Mouse (Mus musculus) forebrain, embryonic 12.5 days (tissue): ENCODE measurements around the gene Rnasek. TPM values are rescaled to one million over a fixed set of nuclear protein-coding genes. Genes with fewer than 3 reads are reported as not detected.

Source experiments
- ATAC-seq: fragments of 200-750 bp; cut with Nextera tagmentation; 2 replicates; pipeline ENCODE4 v1.8.0; 2017; ENCODE audit warnings: moderate TSS enrichment; ENCODE audit not compliant: low FRiP score
- H3K27ac ChIP-seq: fragments of 300-500 bp; sonication (generic); 2 replicates; pipeline ENCODE4 v1.5.1; 2016; ENCODE audit warnings: mild to moderate bottlenecking
- H3K27me3 ChIP-seq: fragments of 300-500 bp; sonication (generic); 2 replicates; pipeline ENCODE4 v1.6.1; 2016; ENCODE audit warnings: mild to moderate bottlenecking
- H3K36me3 ChIP-seq: fragments of 300-500 bp; sonication (generic); replicated peaks from 2 replicates; pipeline ENCODE4 v1.6.1; 2016; ENCODE audit warnings: mild to moderate bottlenecking
- H3K4me1 ChIP-seq: fragments of 300-500 bp; sonication (generic); 2 replicates; pipeline ENCODE4 v1.6.1; 2016
- H3K4me2 ChIP-seq: fragments of 300-500 bp; sonication (generic); 2 replicates; pipeline ENCODE4 v1.6.1; 2016; ENCODE audit warnings: mild to moderate bottlenecking, moderate library complexity
- H3K4me3 ChIP-seq: fragments of 300-500 bp; sonication (generic); replicated peaks from 2 replicates; pipeline ENCODE4 v1.5.1; 2016; ENCODE audit warnings: mild to moderate bottlenecking
- H3K9ac ChIP-seq: fragments of 300-500 bp; sonication (generic); 2 replicates; pipeline ENCODE4 v1.6.1; 2016; ENCODE audit warnings: mild to moderate bottlenecking
- H3K9me3 ChIP-seq: fragments of 300-500 bp; sonication (generic); 2 replicates; pipeline ENCODE4 v1.6.1; 2016
- WGBS: fragments of 180-500 bp; shearing (Covaris S2); methylation state at CpG from one replicate; pipeline ENCODE4 v1.1.7; 2016; 5-methylcytosine and 5-hydroxymethylcytosine counted together
- microRNA counts: library from miRNA; unstranded; fragments of <30 nt; microRNA quantifications from one replicate; lab custom pipeline; 2017
- microRNA-seq: library from miRNA; unstranded; fragments of <30 nt; microRNA quantifications from one replicate; pipeline ENCODE4, GENCODE M21; 2017
- polyA plus RNA-seq: library from polyadenylated mRNA; unstranded; fragments of >200 nt; fragmentation: Nextera tagmentation; extraction: Ambion mirVana; gene quantifications from 2 replicates; pipeline ENCODE4 v1.2.1, GENCODE M21; 2016

Gene Rnasek
- polyA plus RNA-seq, 1 experiment from 2014 or later, result 152 TPM

DNA sequence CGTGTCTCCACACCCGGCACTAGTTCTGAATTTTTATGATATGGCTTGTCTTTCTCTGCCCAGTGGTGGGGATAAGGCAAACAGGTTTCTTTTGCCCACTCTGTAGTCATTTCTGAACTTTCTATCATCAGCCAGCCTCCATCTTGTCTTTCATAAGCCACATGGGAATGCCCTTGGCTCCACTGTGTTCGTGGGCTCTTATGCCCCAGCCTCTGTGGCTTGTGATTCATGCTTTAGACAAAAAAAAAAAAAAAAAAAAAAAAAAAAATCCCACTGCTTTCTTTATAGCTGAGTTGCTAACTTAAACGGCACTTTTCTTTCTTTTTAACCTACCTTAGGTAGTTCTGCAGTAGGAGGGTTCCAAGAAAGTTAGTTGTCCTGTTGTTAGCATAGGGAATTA, 47.5 kb downstream of the Rnasek start:
- ATAC-seq, result no peak
- Histone ChIP-seq H3K4me2 (no peak overlapping the region), H3K9ac (no peak overlapping the region), H3K4me3 (no peak overlapping the region), H3K36me3 (no peaks in the 10 kb centered on the region), H3K9me3 (no peaks in the 10 kb centered on the region), H3K27ac (no peak overlapping the region), H3K4me1 (no peaks in the 10 kb centered on the region), H3K27me3 (no peaks in the 10 kb centered on the region)
- WGBS, result 86% methylated on average over 4 of the region's 4 CpGs

DNA sequence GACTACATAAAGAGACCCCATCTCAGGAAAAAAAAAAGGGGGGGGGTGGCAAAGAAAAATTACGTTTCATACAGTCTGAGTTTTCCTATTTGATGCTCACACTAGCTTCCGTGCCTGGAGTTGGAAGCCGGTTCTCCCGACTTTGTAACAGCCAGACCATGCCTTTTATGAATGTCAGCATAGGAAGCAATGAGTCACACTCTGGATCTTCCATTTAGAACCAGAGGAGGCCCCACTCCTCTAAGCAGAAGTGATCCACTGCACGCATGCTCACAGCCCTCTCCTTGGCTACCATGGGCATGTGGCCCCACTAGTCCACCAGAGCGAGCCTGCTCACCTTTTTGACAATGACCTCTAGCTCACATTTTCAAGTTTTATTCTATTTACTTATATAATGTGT, 48.5 kb downstream of the Rnasek start:
- no peaks in the 10 kb centered on the region for H3K27me3 ChIP-seq
- H3K36me3 ChIP-seq, result no peaks in the 10 kb centered on the region
- no peaks in the 10 kb centered on the region for H3K4me1 ChIP-seq
- H3K4me2 ChIP-seq, result no peak overlapping the region
- no peaks in the 10 kb centered on the region for H3K9me3 ChIP-seq
- H3K27ac ChIP-seq, result no peak overlapping the region
- ATAC-seq, result no peak
- H3K4me3 ChIP-seq, result no peak overlapping the region
- WGBS, result 83% methylated on average over 6 of the region's 6 CpGs
- no peak overlapping the region for H3K9ac ChIP-seq

DNA sequence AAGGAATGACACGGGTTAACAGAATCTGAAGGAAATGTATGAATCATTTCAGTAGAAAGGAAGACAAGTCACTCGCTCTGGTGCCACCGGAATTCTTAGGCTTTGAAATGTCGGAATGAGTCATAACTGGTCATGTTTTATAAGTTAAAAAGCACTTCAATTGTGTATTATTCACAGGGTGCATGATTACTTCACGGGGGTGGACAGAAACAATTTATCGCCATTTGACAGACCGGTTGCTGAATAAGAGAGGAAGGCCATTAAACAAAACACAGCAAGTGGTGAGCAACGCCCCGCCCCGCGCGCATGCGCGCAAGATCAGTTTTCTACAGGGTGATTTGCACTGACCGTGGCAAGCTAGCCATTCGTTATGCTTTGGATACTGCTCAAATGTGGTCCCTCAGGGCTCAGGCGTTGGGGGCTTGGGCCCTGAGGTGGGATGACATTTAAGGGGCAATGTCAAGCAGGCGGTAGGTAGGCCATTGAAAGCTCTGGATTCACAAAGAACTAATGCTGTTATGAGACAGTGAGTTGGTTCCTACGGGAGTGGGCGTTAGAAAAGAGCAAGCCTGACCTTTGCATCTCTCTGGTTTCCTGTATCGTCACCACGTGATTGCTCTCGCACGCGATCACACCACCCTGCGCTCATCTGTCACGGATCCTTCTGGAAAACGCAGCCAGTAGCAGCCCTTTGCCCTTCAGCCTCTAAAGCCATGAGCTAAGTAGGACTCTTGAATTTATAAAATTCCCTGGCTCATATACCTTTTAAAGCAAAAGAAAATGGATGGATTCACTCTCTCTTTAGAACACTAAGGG, 50.1 kb downstream of the Rnasek start:
- H3K4me2 ChIP-seq, result no peak overlapping the region
- no peak overlapping the region for H3K9ac ChIP-seq
- H3K4me3 ChIP-seq, result no peak overlapping the region
- WGBS, result 88% methylated on average over 28 of the region's 28 CpGs
- no peak overlapping the region for H3K27ac ChIP-seq
- no peaks in the 10 kb centered on the region for H3K9me3 ChIP-seq
- H3K27me3 ChIP-seq, result no peaks in the 10 kb centered on the region
- ATAC-seq, result no peak
- H3K36me3 ChIP-seq, result no peaks in the 10 kb centered on the region
- no peaks in the 10 kb centered on the region for H3K4me1 ChIP-seq

MicroRNAs encoded within 50 kb of the gene (microRNA counts, 519-probe panel; counts per million panel counts)
- microRNA mmu-miR-195 (lab: Ali Mortazavi, UCI) (not detected), microRNA mmu-miR-497 (lab: Ali Mortazavi, UCI) (not detected)

Small RNA genes lying within 50 kb of the gene (microRNA-seq; reads per million reads assigned to microRNA genes)
- gene Mir195a (370 reads per million, percentile 65 among the genes with 10 or more reads in this experiment), gene Mir497 (not detected), gene Mir497b (not detected)

Other genes with a start within 250 kb of the Rnasek start
- gene Gabarap, start 248.7 kb downstream of the Rnasek start, polyA plus RNA-seq, result 527 and 539 TPM in 2 replicates
- gene Phf23, start 244.1 kb downstream of the Rnasek start, polyA plus RNA-seq, result 91.3 and 99.1 TPM in 2 replicates
- 45.2 and 46.6 TPM in 2 replicates for gene Dvl2, start 239.2 kb downstream of the Rnasek start, polyA plus RNA-seq
- 43.5 and 48.4 TPM in 2 replicates for gene Acadvl, start 224.4 kb downstream of the Rnasek start, polyA plus RNA-seq
- gene Dlg4, start 222.9 kb downstream of the Rnasek start, polyA plus RNA-seq, result 20.3 and 24.9 TPM in 2 replicates
- gene Asgr1, start 185.8 kb downstream of the Rnasek start, polyA plus RNA-seq, result 0.63 and 0.75 TPM in 2 replicates
- not detected in 2 replicates for gene Asgr2, start 147.2 kb downstream of the Rnasek start, polyA plus RNA-seq
- gene Mgl2, start 109.5 kb downstream of the Rnasek start, polyA plus RNA-seq, result not detected in 2 replicates
- gene Clec10a, start 83.6 kb downstream of the Rnasek start, polyA plus RNA-seq, result 0.17 and 0.33 TPM in 2 replicates
- 1.5 and 2.5 TPM in 2 replicates for gene Slc16a11, start 27.1 kb downstream of the Rnasek start, polyA plus RNA-seq
- gene Slc16a13, start 18.8 kb downstream of the Rnasek start, polyA plus RNA-seq, result 14.3 and 14.4 TPM in 2 replicates
- 5.7 and 5.9 TPM in 2 replicates for gene Bcl6b, start 10.0 kb downstream of the Rnasek start, polyA plus RNA-seq
- gene 0610010K14Rik, start 1.9 kb downstream of the Rnasek start, polyA plus RNA-seq, result 203 and 215 TPM in 2 replicates
- gene Gm21988, start within 50 bp of the Rnasek start, polyA plus RNA-seq, result 9.4 and 11.2 TPM in 2 replicates
- 1.3 and 1.6 TPM in 2 replicates for gene Alox12, start 15.5 kb upstream of the Rnasek start, polyA plus RNA-seq
- gene Alox12e, start 82.8 kb upstream of the Rnasek start, polyA plus RNA-seq, result not detected in 2 replicates
- gene Alox15, start 112.2 kb upstream of the Rnasek start, polyA plus RNA-seq, result 0.08 and 0.34 TPM in 2 replicates
- 40.3 and 46.2 TPM in 2 replicates for gene Pelp1, start 170.2 kb upstream of the Rnasek start, polyA plus RNA-seq
- 36.9 and 40.5 TPM in 2 replicates for gene Arrb2, start 192.8 kb upstream of the Rnasek start, polyA plus RNA-seq
- 32.1 and 32.5 TPM in 2 replicates for gene Med11, start 212.1 kb upstream of the Rnasek start, polyA plus RNA-seq
- 0.35 and 0.43 TPM in 2 replicates for gene Zmynd15, start 219.6 kb upstream of the Rnasek start, polyA plus RNA-seq
- 0.74 and 1.0 TPM in 2 replicates for gene Cxcl16, start 220.1 kb upstream of the Rnasek start, polyA plus RNA-seq